Mouse (Mus musculus): ENCODE results near the gene Tmem108. TPM values are rescaled to one million over a fixed set of nuclear protein-coding genes. Genes with fewer than 3 reads are reported as not detected.

Gene Tmem108
- total and polyA plus RNA-seq, 2 experiments from 2014 or later: 23.5 to 25.1 TPM

GRCm38 (mm10) chr9:103582249-103582961 lies 179.2 kb downstream of the Tmem108 start:
- Histone ChIP-seq H3K4me2 (ENCODE audit: low read depth, low read length) (no peak overlapping the region), H3K27me3 (ENCODE audit: control insufficient read depth, insufficient read depth, low read length) (no peaks in the 10 kb centered on the region), H3K9ac (replicated peaks; ENCODE audit: low read depth, low read length) (no peak overlapping the region), H3K36me3 (replicated peaks; ENCODE audit: control insufficient read depth, insufficient read depth, low read length) (no peaks in the 10 kb centered on the region), H3K4me1 (ENCODE audit: control insufficient read depth, insufficient read depth) (peaks cover 12% of the 10 kb centered on the region; the same call in 1 of the 2 replicates), H3K4me3 (ENCODE audit: low read depth, low read length) (no peak overlapping the region), H3K9me3 (replicated peaks; ENCODE audit: control insufficient read depth, low read length) (no peaks in the 10 kb centered on the region), H3K27ac (ENCODE audit: low read depth) (no peak overlapping the region)
- 86% methylated on average over 10 of the region's 10 CpGs for WGBS
- no peak for DNase-seq (ENCODE audit: low spot score)
- ATAC-seq (ENCODE audit: insufficient read depth, low read depth): no peak
- TF ChIP-seq CTCF (IDR thresholded peaks at IDR 0.05; ENCODE audit: low read depth) (no peak), EP300 (IDR thresholded peaks at IDR 0.05; ENCODE audit: low read depth) (no peak)

- no peak for DNase-seq (ENCODE audit: low spot score)
- peak overlapping the region; percentile 57; the same call in 1 of the 2 replicates for H3K27ac ChIP-seq (ENCODE audit: low read depth)
- no peak overlapping the region for H3K4me3 ChIP-seq (ENCODE audit: low read depth, low read length)
- no peak overlapping the region for H3K4me2 ChIP-seq (ENCODE audit: low read depth, low read length)
- no peaks in the 10 kb centered on the region for H3K36me3 ChIP-seq (replicated peaks; ENCODE audit: control insufficient read depth, insufficient read depth, low read length)
- no peaks in the 10 kb centered on the region for H3K27me3 ChIP-seq (ENCODE audit: control insufficient read depth, insufficient read depth, low read length)
- WGBS: 72% methylated on average over 6 of the region's 6 CpGs
- peaks cover 12% of the 10 kb centered on the region; the same call in 1 of the 2 replicates for H3K4me1 ChIP-seq (ENCODE audit: control insufficient read depth, insufficient read depth)
- no peak for ATAC-seq (ENCODE audit: insufficient read depth, low read depth)
- H3K9me3 ChIP-seq (replicated peaks; ENCODE audit: control insufficient read depth, low read length): no peaks in the 10 kb centered on the region
- H3K9ac ChIP-seq (replicated peaks; ENCODE audit: low read depth, low read length): no peak overlapping the region
- TF ChIP-seq EP300 (IDR thresholded peaks at IDR 0.05; ENCODE audit: low read depth) (no peak), CTCF (IDR thresholded peaks at IDR 0.05; ENCODE audit: low read depth) (no peak)
Measured at GRCm38 (mm10) chr9:103580621-103581020, 181.0 kb downstream of the Tmem108 start.

GRCm38 (mm10) chr9:103580186-103580585 lies 181.5 kb downstream of the Tmem108 start:
- peak overlapping the region; percentile 57 for H3K27ac ChIP-seq (ENCODE audit: low read depth)
- H3K9ac ChIP-seq (replicated peaks; ENCODE audit: low read depth, low read length): no peak overlapping the region
- H3K36me3 ChIP-seq (replicated peaks; ENCODE audit: control insufficient read depth, insufficient read depth, low read length): no peaks in the 10 kb centered on the region
- no peaks in the 10 kb centered on the region for H3K9me3 ChIP-seq (replicated peaks; ENCODE audit: control insufficient read depth, low read length)
- no peak overlapping the region for H3K4me3 ChIP-seq (ENCODE audit: low read depth, low read length)
- 91% methylated on average over 4 of the region's 4 CpGs for WGBS
- DNase-seq (ENCODE audit: low spot score) (no peak), ATAC-seq (ENCODE audit: insufficient read depth, low read depth) (no peak)
- H3K4me2 ChIP-seq (ENCODE audit: low read depth, low read length): no peak overlapping the region
- H3K27me3 ChIP-seq (ENCODE audit: control insufficient read depth, insufficient read depth, low read length): no peaks in the 10 kb centered on the region
- H3K4me1 ChIP-seq (ENCODE audit: control insufficient read depth, insufficient read depth): peaks cover 12% of the 10 kb centered on the region; the same call in 1 of the 2 replicates
- no peak for TF ChIP-seq CTCF (IDR thresholded peaks at IDR 0.05; ENCODE audit: low read depth)
- no peak for TF ChIP-seq EP300 (IDR thresholded peaks at IDR 0.05; ENCODE audit: low read depth)

- Histone ChIP-seq H3K4me1 (ENCODE audit: control insufficient read depth, insufficient read depth) (peaks cover 15% of the 10 kb centered on the region; the same call in 1 of the 2 replicates), H3K27ac (ENCODE audit: low read depth) (peak overlapping the region; percentile 57), H3K36me3 (replicated peaks; ENCODE audit: control insufficient read depth, insufficient read depth, low read length) (no peaks in the 10 kb centered on the region), H3K27me3 (ENCODE audit: control insufficient read depth, insufficient read depth, low read length) (no peaks in the 10 kb centered on the region), H3K4me3 (ENCODE audit: low read depth, low read length) (no peak overlapping the region), H3K4me2 (ENCODE audit: low read depth, low read length) (no peak overlapping the region), H3K9ac (replicated peaks; ENCODE audit: low read depth, low read length) (no peak overlapping the region), H3K9me3 (replicated peaks; ENCODE audit: control insufficient read depth, low read length) (no peaks in the 10 kb centered on the region)
- WGBS: 57% methylated on average over 9 of the region's 9 CpGs
- ATAC-seq (ENCODE audit: insufficient read depth, low read depth): peak; percentile 81
- peak; percentile 57 for DNase-seq (ENCODE audit: low spot score)
- TF ChIP-seq EP300 (IDR thresholded peaks at IDR 0.05; ENCODE audit: low read depth): peak; percentile 82
- TF ChIP-seq CTCF (IDR thresholded peaks at IDR 0.05; ENCODE audit: low read depth): peak; percentile 11; the same call in 1 of the 2 replicates
Measured at GRCm38 (mm10) chr9:103579411-103580026, 182.1 kb downstream of the Tmem108 start.

GRCm38 (mm10) chr9:103577731-103578130 lies 183.9 kb downstream of the Tmem108 start:
- TF ChIP-seq CTCF (IDR thresholded peaks at IDR 0.05; ENCODE audit: low read depth): no peak
- TF ChIP-seq EP300 (IDR thresholded peaks at IDR 0.05; ENCODE audit: low read depth): no peak
- H3K9me3 ChIP-seq (replicated peaks; ENCODE audit: control insufficient read depth, low read length): no peaks in the 10 kb centered on the region
- 80% methylated on average over 4 of the region's 4 CpGs for WGBS
- no peaks in the 10 kb centered on the region for H3K36me3 ChIP-seq (replicated peaks; ENCODE audit: control insufficient read depth, insufficient read depth, low read length)
- ATAC-seq (ENCODE audit: insufficient read depth, low read depth) (no peak), DNase-seq (ENCODE audit: low spot score) (no peak)
- no peaks in the 10 kb centered on the region for H3K27me3 ChIP-seq (ENCODE audit: control insufficient read depth, insufficient read depth, low read length)
- no peak overlapping the region for H3K27ac ChIP-seq (ENCODE audit: low read depth)
- H3K4me3 ChIP-seq (ENCODE audit: low read depth, low read length): no peak overlapping the region
- no peak overlapping the region for H3K9ac ChIP-seq (replicated peaks; ENCODE audit: low read depth, low read length)
- no peak overlapping the region for H3K4me2 ChIP-seq (ENCODE audit: low read depth, low read length)
- peaks cover 18% of the 10 kb centered on the region; the same call in 1 of the 2 replicates for H3K4me1 ChIP-seq (ENCODE audit: control insufficient read depth, insufficient read depth)

Measured in heart, postnatal 0 days (tissue).